Mouse (Mus musculus): ENCODE results near the gene Card19. TPM values are rescaled to one million over a fixed set of nuclear protein-coding genes. Genes with fewer than 3 reads are reported as not detected.

Gene Card19
- total RNA-seq (2015; ENCODE audit: low replicate concordance): 3.2 and 17.6 TPM in 2 replicates
- total RNA-seq (2017; ENCODE audit: low replicate concordance): 2.2 and 3.4 TPM in 2 replicates

GRCm38 (mm10) chr13:49215504-49216219 is at the start of gene Card19:
Gene Card19 (minus strand): TSS chr13:49216037.
- ATAC-seq (replicated peaks; ENCODE audit: low FRiP score, poor library complexity, severe bottlenecking): peak; percentile 90

GRCm38 (mm10) chr13:49260036-49260722 is 44.3 kb upstream of the Card19 start:
- ATAC-seq (replicated peaks; ENCODE audit: low FRiP score, poor library complexity, severe bottlenecking): no peak

GRCm38 (mm10) chr13:49257819-49258313 is 42.0 kb upstream of the Card19 start:
- ATAC-seq (replicated peaks; ENCODE audit: low FRiP score, poor library complexity, severe bottlenecking): no peak

GRCm38 (mm10) chr13:49252746-49253145 is 36.9 kb upstream of the Card19 start:
- ATAC-seq (replicated peaks; ENCODE audit: low FRiP score, poor library complexity, severe bottlenecking): no peak

DNA sequence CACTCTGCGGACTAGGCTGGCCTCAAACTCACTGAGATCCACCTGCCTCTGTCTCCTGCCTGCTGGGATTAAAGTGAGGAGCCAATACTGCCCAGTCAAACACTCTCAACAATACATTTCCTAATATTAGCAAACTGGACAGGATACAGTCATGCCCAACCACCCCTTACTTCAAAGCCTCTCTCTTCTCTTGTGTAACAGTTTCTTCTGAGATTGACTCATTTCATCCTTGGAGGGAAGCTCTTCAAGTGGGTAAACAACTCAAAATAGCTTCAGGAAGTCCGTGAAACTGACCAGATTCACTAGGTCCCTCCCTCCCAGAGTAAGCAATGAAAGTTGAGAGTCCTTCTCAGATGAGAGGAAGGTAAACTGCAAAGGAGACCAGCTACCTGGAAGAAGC is 36.3 kb upstream of the Card19 start:
- ATAC-seq (replicated peaks; ENCODE audit: low FRiP score, poor library complexity, severe bottlenecking): no peak

DNA sequence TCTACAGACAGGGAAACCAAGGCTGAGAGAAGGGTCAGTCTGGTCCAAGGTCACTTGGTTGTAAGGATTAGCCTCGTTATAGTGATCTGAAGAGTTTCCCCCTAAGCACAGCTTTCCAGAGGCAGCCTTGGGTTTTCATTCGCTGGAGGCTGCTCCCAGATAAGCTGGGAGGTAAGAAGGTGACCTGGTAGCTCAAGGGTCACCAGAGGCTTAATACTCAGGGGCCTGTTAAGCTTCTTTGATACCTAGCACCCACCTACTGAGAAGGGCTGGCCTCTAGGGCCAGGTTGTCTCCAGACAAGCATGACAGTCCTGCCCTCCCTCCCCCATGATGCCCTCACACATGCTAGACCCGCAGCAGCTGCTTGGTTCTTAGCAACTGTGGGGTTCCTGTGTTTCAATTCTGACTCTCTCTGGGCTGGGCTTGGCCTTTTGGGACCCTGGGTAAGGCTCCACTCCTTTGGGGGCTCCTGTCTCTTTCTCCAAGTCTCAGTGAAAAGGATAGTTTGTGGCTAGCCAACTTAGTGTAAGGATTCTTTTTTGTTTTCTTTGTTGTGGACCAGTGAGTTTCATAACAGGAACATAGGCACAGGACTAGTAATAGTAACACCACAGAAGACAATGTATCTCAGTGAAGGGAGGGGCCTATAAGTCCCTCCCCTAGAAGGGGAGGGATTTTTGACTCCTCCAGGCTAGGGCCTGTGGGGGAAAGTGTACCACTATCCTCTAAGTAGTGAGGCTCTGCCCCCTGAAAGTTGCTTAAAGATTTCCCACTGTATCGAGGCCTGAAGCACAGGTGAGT is 35.1 kb upstream of the Card19 start:
- ATAC-seq (replicated peaks; ENCODE audit: low FRiP score, poor library complexity, severe bottlenecking): no peak

DNA sequence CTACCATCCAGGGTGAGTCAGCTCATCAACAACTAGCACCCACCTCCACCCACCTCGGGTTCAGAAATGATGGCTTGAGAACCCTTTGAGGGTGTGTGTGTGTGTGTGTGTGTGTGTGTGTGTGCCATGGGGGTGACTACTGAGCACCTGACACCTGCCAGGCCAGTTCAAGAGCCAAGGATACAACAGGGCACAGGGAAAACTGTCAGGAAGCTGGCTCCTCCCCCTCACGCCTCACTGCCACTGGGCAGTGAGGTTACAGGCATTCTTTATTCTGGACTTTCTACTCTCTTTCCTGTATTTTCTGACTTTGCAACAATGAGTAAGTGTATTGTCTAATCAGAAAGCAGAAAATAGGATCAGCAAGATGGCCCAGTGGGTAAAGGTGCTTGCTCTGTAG is 33.8 kb upstream of the Card19 start:
- no peak for ATAC-seq (replicated peaks; ENCODE audit: low FRiP score, poor library complexity, severe bottlenecking)

GRCm38 (mm10) chr13:49248923-49249322 is 33.1 kb upstream of the Card19 start:
- ATAC-seq (replicated peaks; ENCODE audit: low FRiP score, poor library complexity, severe bottlenecking): no peak

DNA sequence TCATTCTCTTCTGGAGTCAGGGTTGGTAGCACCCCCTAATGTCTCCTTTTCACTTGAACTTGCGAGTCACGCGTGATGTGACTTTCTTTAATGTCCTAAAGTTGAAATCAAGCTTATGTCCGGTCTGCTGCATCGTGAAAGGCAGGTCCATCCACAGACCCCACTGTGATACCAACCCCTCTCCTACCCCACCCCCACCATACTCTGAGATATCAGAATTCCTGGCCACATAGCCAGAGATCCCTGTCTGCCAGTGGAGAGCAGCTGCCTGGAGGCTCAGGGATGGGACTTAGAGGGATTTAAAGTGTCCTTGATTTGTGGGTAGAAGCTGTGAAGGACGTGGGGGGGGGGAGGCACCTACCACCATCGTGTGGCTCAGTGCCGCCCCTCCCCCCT is 32.6 kb upstream of the Card19 start, which contains the start of gene Susd3:
Gene Susd3 (minus strand): TSS at position 240 of the 396 bp plus-strand sequence.
- no peak for ATAC-seq (replicated peaks; ENCODE audit: low FRiP score, poor library complexity, severe bottlenecking)

- no peak for ATAC-seq (replicated peaks; ENCODE audit: low FRiP score, poor library complexity, severe bottlenecking)
Measured at GRCm38 (mm10) chr13:49247740-49248466, 32.1 kb upstream of the Card19 start.

- ATAC-seq (replicated peaks; ENCODE audit: low FRiP score, poor library complexity, severe bottlenecking): no peak
Measured at GRCm38 (mm10) chr13:49247232-49247739, 31.4 kb upstream of the Card19 start.

DNA sequence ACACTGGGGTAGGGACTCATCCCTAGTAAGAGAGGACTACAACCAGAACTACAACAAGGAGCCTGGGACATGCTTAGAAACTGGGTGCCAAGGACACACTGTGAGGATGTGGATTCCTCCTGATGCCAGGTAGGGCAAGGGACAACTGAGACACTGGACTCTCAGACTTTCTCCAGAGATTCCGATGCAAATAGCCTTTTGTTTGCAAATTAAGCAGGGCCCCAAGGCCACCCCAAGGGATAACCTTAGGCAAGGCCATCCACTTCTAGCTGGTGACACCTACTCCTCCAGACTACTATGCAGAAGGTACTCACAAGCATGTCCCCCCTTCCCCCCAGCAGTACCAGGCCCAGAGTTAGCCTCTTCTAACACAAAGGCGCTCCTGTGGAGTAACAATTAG is 30.8 kb upstream of the Card19 start:
- ATAC-seq (replicated peaks; ENCODE audit: low FRiP score, poor library complexity, severe bottlenecking): no peak

DNA sequence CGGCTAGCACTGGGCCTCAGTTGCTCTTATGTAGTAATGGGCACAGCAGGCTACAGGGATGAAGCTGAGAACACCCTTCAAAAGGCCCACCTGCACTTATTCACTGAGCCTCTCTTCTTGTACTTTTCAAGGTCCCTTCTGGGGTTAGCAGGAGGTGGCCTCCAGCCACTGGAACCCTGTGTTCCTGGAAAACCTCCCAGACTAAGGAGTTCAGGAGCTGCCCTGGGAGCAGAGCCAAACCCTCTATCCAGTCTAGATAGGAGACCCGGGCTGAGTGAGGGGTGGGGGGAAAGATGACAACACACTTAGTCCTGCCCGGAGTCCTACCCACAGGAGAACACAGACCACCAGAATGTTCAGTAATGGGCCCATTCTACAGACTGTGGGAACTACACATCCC is 30.2 kb upstream of the Card19 start:
- ATAC-seq (replicated peaks; ENCODE audit: low FRiP score, poor library complexity, severe bottlenecking): no peak

GRCm38 (mm10) chr13:49245251-49245650 is 29.4 kb upstream of the Card19 start:
- no peak for ATAC-seq (replicated peaks; ENCODE audit: low FRiP score, poor library complexity, severe bottlenecking)

- no peak for ATAC-seq (replicated peaks; ENCODE audit: low FRiP score, poor library complexity, severe bottlenecking)
Measured at GRCm38 (mm10) chr13:49243492-49243891, 27.7 kb upstream of the Card19 start.

- no peak for ATAC-seq (replicated peaks; ENCODE audit: low FRiP score, poor library complexity, severe bottlenecking)
Measured at GRCm38 (mm10) chr13:49242321-49243065, 26.7 kb upstream of the Card19 start.

GRCm38 (mm10) chr13:49238737-49239136 is 22.9 kb upstream of the Card19 start:
- no peak for ATAC-seq (replicated peaks; ENCODE audit: low FRiP score, poor library complexity, severe bottlenecking)

- ATAC-seq (replicated peaks; ENCODE audit: low FRiP score, poor library complexity, severe bottlenecking): no peak
Measured at GRCm38 (mm10) chr13:49237617-49238016, 21.8 kb upstream of the Card19 start.

DNA sequence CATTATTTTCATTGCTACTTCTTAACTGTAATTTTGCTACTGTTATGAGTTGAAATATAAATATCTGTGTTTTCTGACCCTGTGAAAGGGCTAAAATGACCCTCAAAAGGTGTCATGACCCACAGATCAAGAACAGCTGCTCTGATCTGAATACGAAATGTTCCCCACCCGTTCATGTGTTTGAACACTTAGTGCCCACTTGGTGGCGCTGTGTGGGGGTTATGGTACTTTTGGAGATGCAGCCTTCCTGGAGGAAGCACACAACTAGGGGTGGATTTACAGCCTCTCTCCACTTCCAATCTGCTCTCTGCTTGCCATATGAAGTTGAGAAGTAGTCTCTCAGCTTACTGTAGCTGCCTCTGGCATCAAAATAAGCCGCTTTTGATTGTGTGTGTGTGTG is 18.9 kb upstream of the Card19 start:
- no peak for ATAC-seq (replicated peaks; ENCODE audit: low FRiP score, poor library complexity, severe bottlenecking)

Data from erythroid progenitor cell, adult 5-6 weeks (primary cell).